Mouse (Mus musculus): ENCODE data around the gene Gm49711. TPM values are rescaled to one million over a fixed set of nuclear protein-coding genes. Genes with fewer than 3 reads are reported as not detected.

Gm49711 gene
- 2.3 TPM in 1 of 2 replicates, not detected in the other for polyA plus RNA-seq (2012; ENCODE audit: low replicate concordance)

GRCm38 (mm10) chr16:92057852-92058643 lies at the start of gene Gm49711, which contains the start of the genes Mrps6 and Slc5a3:
Gm49711 (plus strand) TSS chr16:92058316.
Mrps6 (plus strand) TSS chr16:92058270.
Slc5a3 (plus strand) TSS chr16:92058322.

Other genes starting within 250 kb of the Gm49711 start
- 9.2 and 9.8 TPM in 2 replicates for gene Mrps6, start within 50 bp of the Gm49711 start, polyA plus RNA-seq (2012; ENCODE audit: low replicate concordance)
- gene Slc5a3, start within 50 bp of the Gm49711 start, polyA plus RNA-seq (2012; ENCODE audit: low replicate concordance) = 0.09 and 0.19 TPM in 2 replicates
- not detected in 2 replicates for gene Kcne2, start 234.1 kb downstream of the Gm49711 start, polyA plus RNA-seq (2012; ENCODE audit: low replicate concordance)
- gene Smim11, start 243.0 kb downstream of the Gm49711 start, polyA plus RNA-seq (2012; ENCODE audit: low replicate concordance) = 7.1 and 9.8 TPM in 2 replicates